Mouse (Mus musculus): ENCODE results near the gene Hexdc. TPM values are rescaled to one million over a fixed set of nuclear protein-coding genes. Genes with fewer than 3 reads are reported as not detected.

The Hexdc gene
- polyA plus RNA-seq, 1 experiment from 2014 or later: 8.1 TPM

DNA sequence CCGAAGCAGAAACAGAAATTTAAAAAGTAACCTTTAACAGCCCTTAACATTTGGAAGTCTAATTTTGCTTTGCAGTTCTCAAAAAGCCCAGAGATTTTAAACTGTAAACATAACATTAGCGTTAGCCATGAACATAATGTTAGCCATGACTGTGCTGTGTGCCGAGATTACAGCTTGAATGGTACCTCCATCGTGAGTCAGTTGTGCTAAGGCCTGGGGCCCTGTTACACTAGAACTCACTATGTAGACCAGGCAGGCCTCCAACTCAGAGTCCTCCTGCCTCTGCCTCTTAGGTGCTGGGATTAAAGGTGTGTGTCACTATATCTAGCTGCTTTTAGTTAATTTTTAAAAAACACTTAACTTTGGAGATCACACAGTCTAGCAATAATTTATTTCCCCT is 27.0 kb downstream of the Hexdc start:
- Histone ChIP-seq H3K4me1 (peaks cover 12% of the 10 kb centered on the region), H3K27me3 (replicated peaks) (no peaks in the 10 kb centered on the region), H3K9ac (no peak overlapping the region), H3K36me3 (0 out of 2 replicates have a peak, but pooled peaks cover 4% of the 10 kb centered on the region), H3K4me3 (replicated peaks) (no peak overlapping the region), H3K27ac (0 out of 2 replicates have a peak overlapping the region, but pooled peaks have one; percentile 36), H3K4me2 (no peak overlapping the region), H3K9me3 (no peaks in the 10 kb centered on the region)
- no peak for ATAC-seq (ENCODE audit: insufficient read depth, low FRiP score, low read depth)
- 68% methylated on average over 4 of the region's 4 CpGs for WGBS

- Histone ChIP-seq H3K27ac (peak overlapping the region; percentile 36; the same call in 1 of the 2 replicates), H3K36me3 (0 out of 2 replicates have a peak, but pooled peaks cover 4% of the 10 kb centered on the region), H3K9me3 (no peaks in the 10 kb centered on the region), H3K4me2 (no peak overlapping the region), H3K9ac (no peak overlapping the region), H3K4me3 (replicated peaks) (no peak overlapping the region), H3K27me3 (replicated peaks) (no peaks in the 10 kb centered on the region), H3K4me1 (peaks cover 12% of the 10 kb centered on the region)
- no peak for ATAC-seq (ENCODE audit: insufficient read depth, low FRiP score, low read depth)
- 50% methylated on average over 4 of the region's 4 CpGs for WGBS
These were observed 27.5 kb downstream of the Hexdc start for GRCm38 (mm10) chr11:121231628-121232291.

DNA sequence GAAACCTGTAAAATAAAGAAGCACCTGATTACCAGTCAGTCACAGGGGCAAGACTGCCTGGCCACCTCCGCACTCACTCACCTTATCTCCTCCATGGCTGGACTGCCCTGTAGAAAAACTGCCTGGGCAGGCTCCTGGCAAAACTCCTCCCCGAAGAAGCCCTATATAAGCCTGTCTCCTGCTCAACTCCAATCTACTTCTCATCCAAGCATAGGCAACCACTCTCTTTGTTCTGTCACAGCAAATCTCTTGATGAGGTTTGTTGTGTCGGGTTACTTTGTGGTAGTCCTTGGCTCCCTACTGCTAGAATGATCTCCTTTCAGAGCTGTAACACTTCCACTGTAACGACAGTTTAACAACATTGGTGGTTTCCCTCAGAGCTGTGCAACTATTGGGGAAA is 28.5 kb downstream of the Hexdc start:
- Histone ChIP-seq H3K4me2 (no peak overlapping the region), H3K27me3 (replicated peaks) (no peaks in the 10 kb centered on the region), H3K27ac (0 out of 2 replicates have a peak overlapping the region, but pooled peaks have one; percentile 12), H3K4me3 (replicated peaks) (no peak overlapping the region), H3K36me3 (no peaks in the 10 kb centered on the region), H3K4me1 (peaks cover 10% of the 10 kb centered on the region), H3K9me3 (no peaks in the 10 kb centered on the region), H3K9ac (no peak overlapping the region)
- WGBS: 34% methylated on average over 4 of the region's 4 CpGs
- ATAC-seq (ENCODE audit: insufficient read depth, low FRiP score, low read depth): no peak

DNA sequence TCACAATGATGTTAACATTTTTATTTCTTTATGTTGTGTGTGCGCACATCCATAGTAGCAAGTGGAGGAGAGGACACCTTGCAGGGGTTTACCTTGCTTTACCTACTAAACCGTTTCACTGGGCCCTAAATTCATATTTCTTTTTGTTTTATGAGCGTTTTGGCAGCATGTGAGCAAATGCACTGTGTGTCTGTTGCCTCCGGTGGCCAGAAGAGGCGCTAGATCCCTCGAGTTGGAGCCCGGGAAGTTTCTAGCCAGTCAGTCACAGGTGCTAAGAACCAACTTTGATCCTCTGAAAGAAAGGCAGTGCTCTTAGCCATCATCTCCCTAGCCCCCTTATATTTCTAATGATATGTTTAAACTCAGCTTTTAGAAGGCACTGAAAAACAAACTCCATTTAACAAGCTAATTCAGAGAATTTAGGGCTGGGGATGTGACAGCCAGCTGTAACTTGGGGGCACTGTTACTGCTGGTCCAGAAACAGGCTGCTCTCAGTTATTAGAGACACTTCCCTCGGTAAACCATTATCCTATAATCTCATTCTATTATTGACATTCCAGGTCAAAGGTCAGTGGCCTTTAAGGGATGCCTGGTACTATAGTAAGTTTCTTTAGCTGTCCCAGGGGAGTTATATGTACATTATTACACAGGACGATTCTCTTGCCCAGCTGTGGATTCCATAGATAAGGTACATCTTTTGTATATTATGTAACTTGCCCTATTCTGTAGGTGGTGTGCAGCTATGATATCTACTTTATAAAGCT is 31.4 kb downstream of the Hexdc start:
- Histone ChIP-seq H3K4me1 (peaks cover 9% of the 10 kb centered on the region; the same call in 1 of the 2 replicates), H3K27ac (peak overlapping the region; percentile 99), H3K4me3 (replicated peaks) (no peak overlapping the region), H3K9me3 (no peaks in the 10 kb centered on the region), H3K27me3 (replicated peaks) (no peaks in the 10 kb centered on the region), H3K9ac (no peak overlapping the region), H3K4me2 (peak overlapping the region; percentile 42), H3K36me3 (peaks cover 9% of the 10 kb centered on the region; the same call in 1 of the 2 replicates)
- 28% methylated on average over 9 of the region's 9 CpGs for WGBS
- no peak for ATAC-seq (ENCODE audit: insufficient read depth, low FRiP score, low read depth)

- Histone ChIP-seq H3K9me3 (no peaks in the 10 kb centered on the region), H3K4me1 (peaks cover 9% of the 10 kb centered on the region; the same call in 1 of the 2 replicates), H3K36me3 (peaks cover 9% of the 10 kb centered on the region; the same call in 1 of the 2 replicates), H3K27me3 (replicated peaks) (no peaks in the 10 kb centered on the region), H3K9ac (peak within 1 kb of the TSS; percentile 74), H3K27ac (peak within 1 kb of the TSS; percentile 99), H3K4me2 (peak within 1 kb of the TSS; percentile 55), H3K4me3 (replicated peaks) (peak within 1 kb of the TSS; percentile 83)
- under 1% methylated on average over 50 of the region's 50 CpGs for WGBS
- peak; percentile 98 for ATAC-seq (ENCODE audit: insufficient read depth, low FRiP score, low read depth)
These were observed 32.5 kb downstream of the Hexdc start, which contains the start of gene Narf for GRCm38 (mm10) chr11:121236564-121237344. Narf (plus strand) TSS chr11:121237253.

DNA sequence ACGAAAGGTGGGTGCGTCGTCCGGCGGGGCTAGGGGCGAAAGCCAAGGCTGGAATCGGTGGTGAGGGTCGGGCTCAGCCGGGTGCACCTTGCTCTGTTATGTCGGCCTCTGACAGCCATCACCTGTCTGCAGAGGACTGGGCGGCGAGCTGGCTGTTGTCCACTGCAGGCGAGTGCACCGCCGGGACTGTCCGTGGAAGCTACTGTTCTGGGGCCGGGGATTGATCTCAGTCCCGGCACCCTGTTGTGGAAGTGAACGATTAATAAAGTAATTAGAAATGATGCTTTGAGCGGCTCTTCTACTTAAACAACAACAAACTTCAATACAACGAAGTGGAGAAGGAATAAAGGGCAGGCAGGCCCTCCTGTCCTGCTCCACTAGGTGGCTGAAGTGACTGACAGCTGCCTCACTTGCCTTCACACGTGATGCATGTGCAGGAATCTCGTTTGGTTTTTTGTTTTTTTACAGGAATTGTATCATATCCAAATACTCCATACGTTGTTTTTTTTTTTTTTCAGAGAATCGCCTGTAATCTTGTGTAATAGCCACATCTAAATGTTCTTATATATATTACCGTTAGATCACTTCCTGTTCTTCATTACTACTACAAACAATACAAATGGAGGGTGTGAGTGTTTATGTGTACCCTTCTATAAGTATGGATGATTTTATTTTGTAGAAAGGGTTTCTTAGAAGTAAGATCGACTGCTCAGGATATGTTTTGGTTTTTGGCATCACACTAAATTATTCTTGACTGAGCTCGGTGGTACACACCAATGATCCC is 33.3 kb downstream of the Hexdc start:
- ATAC-seq (ENCODE audit: insufficient read depth, low FRiP score, low read depth): peak; percentile 24
- 3% methylated on average over 28 of the region's 28 CpGs for WGBS
- Histone ChIP-seq H3K27ac (peak overlapping the region; percentile 95), H3K9me3 (no peaks in the 10 kb centered on the region), H3K4me1 (peaks cover 9% of the 10 kb centered on the region; the same call in 1 of the 2 replicates), H3K4me3 (replicated peaks) (peak overlapping the region; percentile 83), H3K27me3 (replicated peaks) (no peaks in the 10 kb centered on the region), H3K36me3 (peaks cover 15% of the 10 kb centered on the region; the same call in 1 of the 2 replicates), H3K9ac (peak overlapping the region; percentile 74), H3K4me2 (peak overlapping the region; percentile 55)

- Histone ChIP-seq H3K36me3 (peaks cover 27% of the 10 kb centered on the region), H3K9ac (no peak overlapping the region), H3K27ac (no peak overlapping the region), H3K4me1 (peaks cover 9% of the 10 kb centered on the region; the same call in 1 of the 2 replicates), H3K4me2 (no peak overlapping the region), H3K9me3 (no peaks in the 10 kb centered on the region), H3K27me3 (replicated peaks) (no peaks in the 10 kb centered on the region), H3K4me3 (replicated peaks) (no peak overlapping the region)
- WGBS: 84% methylated on average over 2 of the region's 2 CpGs
- ATAC-seq (ENCODE audit: insufficient read depth, low FRiP score, low read depth): no peak
These were observed 35.4 kb downstream of the Hexdc start for GRCm38 (mm10) chr11:121239669-121240068.

GRCm38 (mm10) chr11:121250196-121250595 is 46.0 kb downstream of the Hexdc start:
- no peak overlapping the region for H3K27ac ChIP-seq
- no peak for ATAC-seq (ENCODE audit: insufficient read depth, low FRiP score, low read depth)
- H3K4me2 ChIP-seq: no peak overlapping the region
- 88% methylated on average over 8 of the region's 8 CpGs for WGBS
- no peaks in the 10 kb centered on the region for H3K9me3 ChIP-seq
- H3K4me1 ChIP-seq: no peaks in the 10 kb centered on the region
- peaks cover 69% of the 10 kb centered on the region for H3K36me3 ChIP-seq
- no peak overlapping the region for H3K4me3 ChIP-seq (replicated peaks)
- no peaks in the 10 kb centered on the region for H3K27me3 ChIP-seq (replicated peaks)
- H3K9ac ChIP-seq: no peak overlapping the region

DNA sequence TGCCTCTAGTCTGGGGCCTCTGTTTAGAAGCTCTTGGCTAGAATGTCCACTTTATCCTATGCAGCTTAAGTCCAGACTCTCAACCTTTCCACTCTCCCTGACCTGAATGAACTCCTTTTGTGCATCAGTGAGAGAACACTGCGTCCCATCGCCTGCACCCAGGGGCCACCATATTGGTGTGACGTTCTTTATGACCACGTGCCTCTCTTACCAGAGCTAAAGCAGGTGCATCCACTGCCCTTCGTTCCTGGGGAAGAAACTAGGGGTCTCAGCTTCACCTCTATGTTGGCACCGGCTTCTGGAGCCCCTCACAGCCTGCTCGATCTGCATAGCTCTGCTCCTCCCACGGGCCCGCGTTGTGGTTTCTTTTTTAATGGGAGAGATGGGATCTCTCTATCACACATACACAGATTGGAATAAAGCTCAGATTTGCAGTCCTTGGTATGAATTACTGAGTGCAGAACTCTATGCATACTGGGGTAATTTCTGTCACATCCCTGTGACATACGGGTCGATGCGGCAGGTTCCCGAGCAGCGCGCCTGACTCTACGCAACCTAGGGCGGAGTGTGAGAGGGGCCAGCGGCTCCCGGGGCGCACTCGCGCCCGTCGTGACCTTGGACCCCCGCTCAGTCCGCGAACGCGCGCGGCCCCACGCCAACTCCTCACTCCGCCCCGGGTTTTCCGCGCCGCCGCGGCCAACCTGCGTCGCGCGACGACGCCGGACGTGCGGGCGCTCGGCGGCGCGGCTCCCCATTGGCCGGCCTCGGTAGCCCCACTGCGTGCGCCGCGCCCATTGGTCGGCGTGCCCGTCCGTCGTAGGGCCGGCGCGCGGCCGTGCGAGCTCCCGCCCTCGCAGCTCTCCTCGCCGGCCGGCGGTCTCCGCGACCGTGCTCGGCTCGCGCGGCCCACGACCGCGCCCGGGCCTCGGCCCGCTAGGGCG is 55.2 kb downstream of the Hexdc start, which contains the start of gene Foxk2:
Foxk2 (plus strand) TSS at position 831 of the 941 bp plus-strand sequence.
- Histone ChIP-seq H3K4me3 (replicated peaks) (peak within 1 kb of the TSS; percentile 97), H3K36me3 (peaks cover 20% of the 10 kb centered on the region), H3K27me3 (replicated peaks) (no peaks in the 10 kb centered on the region), H3K4me2 (peak within 1 kb of the TSS; percentile 84), H3K27ac (peak within 1 kb of the TSS; percentile 88), H3K9me3 (no peaks in the 10 kb centered on the region), H3K4me1 (peaks cover 3% of the 10 kb centered on the region; the same call in 1 of the 2 replicates), H3K9ac (peak within 1 kb of the TSS; percentile 97)
- peak; percentile 99 for ATAC-seq (ENCODE audit: insufficient read depth, low FRiP score, low read depth)
- under 1% methylated on average over 81 of the region's 91 CpGs for WGBS

Data from stomach, embryonic 15.5 days (tissue).